Mouse (Mus musculus): ENCODE measurements around the gene Dctn2. TPM values are rescaled to one million over a fixed set of nuclear protein-coding genes. Genes with fewer than 3 reads are reported as not detected.

Dctn2 gene
- polyA plus RNA-seq, 1 experiment = 200 TPM

DNA sequence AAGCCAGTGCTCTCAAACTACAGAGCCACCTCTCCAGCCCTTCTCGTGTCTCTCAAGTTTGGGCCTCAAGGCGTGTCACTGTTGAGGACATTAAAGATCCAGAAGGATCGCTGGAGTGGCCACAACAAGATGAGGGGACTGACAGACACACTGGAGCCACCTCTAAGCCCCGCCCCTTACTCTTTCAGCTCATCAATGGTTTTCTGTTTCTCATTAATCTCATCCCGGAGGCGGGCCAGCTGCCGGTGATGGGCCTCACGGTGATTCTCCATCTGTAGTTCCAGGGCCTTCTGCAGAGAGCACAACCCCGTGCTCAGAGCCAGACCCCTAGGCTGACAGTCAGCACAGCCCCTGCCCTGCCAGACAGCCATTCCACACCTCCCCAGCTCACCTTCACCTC is 29.6 kb upstream of the Dctn2 start:
- 90% methylated on average over 9 of the region's 9 CpGs for WGBS
- TF ChIP-seq CTCF (IDR thresholded peaks at IDR 0.05; ENCODE audit: borderline replicate concordance, control insufficient read depth, extremely low read depth, insufficient read depth, low read length, poor library complexity) (no peak), POLR2A (IDR thresholded peaks at IDR 0.05; ENCODE audit: control insufficient read depth, extremely low read depth, insufficient read depth, low read length, poor library complexity) (no peak)
- Histone ChIP-seq H3K4me1 (replicated peaks; ENCODE audit: control insufficient read depth, insufficient read depth, low read length) (no peaks in the 10 kb centered on the region), H3K27me3 (ENCODE audit: control insufficient read depth, insufficient read depth, low read length) (peaks cover 3% of the 10 kb centered on the region; the same call in 1 of the 2 replicates), H3K36me3 (ENCODE audit: control insufficient read depth, insufficient read depth, low read length) (no peaks in the 10 kb centered on the region), H3K4me3 (ENCODE audit: control insufficient read depth, insufficient read depth, low read length) (no peak overlapping the region), H3K27ac (ENCODE audit: control insufficient read depth, insufficient read depth, low read length) (no peak overlapping the region)
- DNase-seq = no peak

DNA sequence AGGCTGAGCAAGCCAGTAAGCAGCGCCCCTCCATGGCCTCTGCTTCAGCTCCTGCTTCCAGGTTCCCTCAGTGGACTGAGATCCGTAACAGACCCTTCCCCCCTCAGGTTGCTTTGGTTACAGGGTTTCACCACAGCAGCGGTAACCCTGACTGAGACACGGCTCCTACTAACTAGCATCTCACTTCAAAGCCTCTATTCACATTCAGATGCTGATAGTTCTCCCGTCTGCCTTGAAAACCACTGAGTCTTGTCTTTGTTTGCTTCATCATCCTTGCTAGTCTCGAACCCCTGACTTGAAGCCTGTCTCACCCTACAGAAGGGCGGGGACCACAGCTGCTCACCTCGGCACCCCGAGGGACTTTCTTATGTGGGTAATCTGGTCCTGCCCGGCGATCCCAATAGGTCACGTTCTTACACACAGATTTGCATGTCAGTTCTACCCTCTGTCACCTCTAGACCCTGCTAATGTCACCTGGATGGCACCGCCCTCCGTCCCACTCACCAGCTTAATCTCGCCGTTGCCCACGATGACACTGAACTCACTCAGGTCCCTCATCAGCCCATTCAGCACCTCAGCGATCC is 27.8 kb upstream of the Dctn2 start:
- Histone ChIP-seq H3K36me3 (ENCODE audit: control insufficient read depth, insufficient read depth, low read length) (no peaks in the 10 kb centered on the region), H3K27ac (ENCODE audit: control insufficient read depth, insufficient read depth, low read length) (no peak overlapping the region), H3K4me3 (ENCODE audit: control insufficient read depth, insufficient read depth, low read length) (no peak overlapping the region), H3K4me1 (replicated peaks; ENCODE audit: control insufficient read depth, insufficient read depth, low read length) (no peaks in the 10 kb centered on the region), H3K27me3 (ENCODE audit: control insufficient read depth, insufficient read depth, low read length) (peaks cover 3% of the 10 kb centered on the region; the same call in 1 of the 2 replicates)
- TF ChIP-seq POLR2A (IDR thresholded peaks at IDR 0.05; ENCODE audit: control insufficient read depth, extremely low read depth, insufficient read depth, low read length, poor library complexity) (no peak), CTCF (IDR thresholded peaks at IDR 0.05; ENCODE audit: borderline replicate concordance, control insufficient read depth, extremely low read depth, insufficient read depth, low read length, poor library complexity) (no peak)
- no peak for DNase-seq
- 81% methylated on average over 18 of the region's 18 CpGs for WGBS

DNA sequence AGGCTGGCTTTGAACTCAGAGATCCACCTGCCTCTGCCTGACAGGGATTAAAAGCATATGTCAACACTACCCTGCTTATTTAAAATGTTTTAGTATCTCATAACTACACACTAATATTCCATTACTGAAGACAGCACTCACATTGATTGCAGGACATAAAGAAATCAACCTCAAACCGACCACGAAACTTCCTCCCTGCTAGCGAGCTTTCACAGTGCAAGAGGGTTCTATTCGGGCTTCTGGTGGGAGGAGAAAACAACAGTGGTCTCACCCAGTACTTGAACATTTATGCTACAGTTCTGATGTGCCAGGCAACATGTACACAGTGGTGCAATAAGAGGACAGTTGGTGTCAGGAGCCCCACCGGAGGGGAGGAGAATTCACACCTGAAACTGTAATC is 15.4 kb upstream of the Dctn2 start:
- Histone ChIP-seq H3K4me1 (replicated peaks; ENCODE audit: control insufficient read depth, insufficient read depth, low read length) (no peaks in the 10 kb centered on the region), H3K27ac (ENCODE audit: control insufficient read depth, insufficient read depth, low read length) (no peak overlapping the region), H3K27me3 (ENCODE audit: control insufficient read depth, insufficient read depth, low read length) (no peaks in the 10 kb centered on the region; the same call in 1 of the 2 replicates), H3K36me3 (ENCODE audit: control insufficient read depth, insufficient read depth, low read length) (no peaks in the 10 kb centered on the region), H3K4me3 (ENCODE audit: control insufficient read depth, insufficient read depth, low read length) (no peak overlapping the region)
- WGBS = 21% methylated on average over 5 of the region's 5 CpGs
- no peak for DNase-seq
- TF ChIP-seq CTCF (IDR thresholded peaks at IDR 0.05; ENCODE audit: borderline replicate concordance, control insufficient read depth, extremely low read depth, insufficient read depth, low read length, poor library complexity) (no peak), POLR2A (IDR thresholded peaks at IDR 0.05; ENCODE audit: control insufficient read depth, extremely low read depth, insufficient read depth, low read length, poor library complexity) (no peak)

DNA sequence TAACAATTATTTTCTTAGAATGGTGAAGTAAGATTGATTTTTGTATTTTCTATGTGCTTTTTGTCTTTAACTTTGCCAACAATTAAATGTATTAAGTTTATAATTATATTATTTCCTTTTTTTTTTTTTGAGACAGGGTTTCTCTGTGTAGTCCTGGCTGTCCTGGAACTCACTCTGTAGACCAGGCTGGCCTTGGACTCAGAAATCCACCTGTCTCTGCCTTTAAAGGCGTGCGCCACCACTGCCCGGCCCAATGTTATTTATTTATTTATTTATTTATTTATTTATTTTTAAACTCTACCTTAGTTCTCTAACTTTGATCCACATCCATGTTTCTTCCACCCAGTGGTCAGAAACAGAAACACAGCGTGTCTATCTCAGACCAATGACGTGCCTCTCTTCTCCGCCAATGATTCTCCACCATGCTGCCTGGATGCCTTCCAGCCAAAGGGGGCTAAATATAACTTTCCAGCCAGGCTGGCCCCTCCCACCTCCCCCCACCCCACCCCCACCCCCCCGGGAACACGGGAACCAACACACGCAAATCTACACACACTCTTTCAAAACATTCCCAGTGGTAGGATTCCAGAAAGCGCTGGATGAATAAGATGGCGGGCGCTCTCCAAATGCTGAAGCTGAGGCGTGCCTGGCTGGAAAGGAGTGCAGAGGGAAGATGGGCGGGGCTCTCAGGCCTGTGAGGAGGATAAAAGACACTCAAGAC is 10.4 kb upstream of the Dctn2 start:
- no peak overlapping the region for H3K27ac ChIP-seq (ENCODE audit: control insufficient read depth, insufficient read depth, low read length)
- WGBS = 66% methylated on average over 14 of the region's 14 CpGs
- no peaks in the 10 kb centered on the region for H3K36me3 ChIP-seq (ENCODE audit: control insufficient read depth, insufficient read depth, low read length)
- no peak for DNase-seq
- no peaks in the 10 kb centered on the region for H3K4me1 ChIP-seq (replicated peaks; ENCODE audit: control insufficient read depth, insufficient read depth, low read length)
- no peak for TF ChIP-seq POLR2A (IDR thresholded peaks at IDR 0.05; ENCODE audit: control insufficient read depth, extremely low read depth, insufficient read depth, low read length, poor library complexity)
- no peak for TF ChIP-seq CTCF (IDR thresholded peaks at IDR 0.05; ENCODE audit: borderline replicate concordance, control insufficient read depth, extremely low read depth, insufficient read depth, low read length, poor library complexity)
- no peaks in the 10 kb centered on the region; the same call in 1 of the 2 replicates for H3K27me3 ChIP-seq (ENCODE audit: control insufficient read depth, insufficient read depth, low read length)
- H3K4me3 ChIP-seq (ENCODE audit: control insufficient read depth, insufficient read depth, low read length) = no peak overlapping the region

DNA sequence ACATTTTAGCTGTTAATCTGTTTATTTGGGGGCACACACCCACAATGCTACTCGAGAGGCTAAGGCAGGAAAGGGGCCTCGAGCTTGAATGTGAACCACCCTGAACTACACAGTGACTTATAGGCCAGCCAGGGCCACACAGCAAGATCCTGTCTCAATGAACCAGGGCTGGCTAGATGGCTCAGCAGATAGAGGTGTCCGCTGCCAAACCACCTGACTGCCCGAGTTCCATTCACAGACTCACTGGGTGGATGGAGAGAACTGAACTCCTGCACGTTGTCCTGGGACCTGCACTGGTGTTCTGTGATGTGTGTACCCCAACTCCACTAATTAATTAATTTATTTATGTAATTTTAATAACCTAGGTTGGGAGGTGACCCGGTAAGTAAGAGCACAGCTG is 8.4 kb upstream of the Dctn2 start:
- Histone ChIP-seq H3K27ac (ENCODE audit: control insufficient read depth, insufficient read depth, low read length) (no peak overlapping the region), H3K4me3 (ENCODE audit: control insufficient read depth, insufficient read depth, low read length) (no peak overlapping the region), H3K36me3 (ENCODE audit: control insufficient read depth, insufficient read depth, low read length) (no peaks in the 10 kb centered on the region), H3K27me3 (ENCODE audit: control insufficient read depth, insufficient read depth, low read length) (no peaks in the 10 kb centered on the region; the same call in 1 of the 2 replicates), H3K4me1 (replicated peaks; ENCODE audit: control insufficient read depth, insufficient read depth, low read length) (peaks cover 4% of the 10 kb centered on the region)
- DNase-seq = no peak
- WGBS = 74% methylated on average over 6 of the region's 6 CpGs
- no peak for TF ChIP-seq POLR2A (IDR thresholded peaks at IDR 0.05; ENCODE audit: control insufficient read depth, extremely low read depth, insufficient read depth, low read length, poor library complexity)
- no peak for TF ChIP-seq CTCF (IDR thresholded peaks at IDR 0.05; ENCODE audit: borderline replicate concordance, control insufficient read depth, extremely low read depth, insufficient read depth, low read length, poor library complexity)

DNA sequence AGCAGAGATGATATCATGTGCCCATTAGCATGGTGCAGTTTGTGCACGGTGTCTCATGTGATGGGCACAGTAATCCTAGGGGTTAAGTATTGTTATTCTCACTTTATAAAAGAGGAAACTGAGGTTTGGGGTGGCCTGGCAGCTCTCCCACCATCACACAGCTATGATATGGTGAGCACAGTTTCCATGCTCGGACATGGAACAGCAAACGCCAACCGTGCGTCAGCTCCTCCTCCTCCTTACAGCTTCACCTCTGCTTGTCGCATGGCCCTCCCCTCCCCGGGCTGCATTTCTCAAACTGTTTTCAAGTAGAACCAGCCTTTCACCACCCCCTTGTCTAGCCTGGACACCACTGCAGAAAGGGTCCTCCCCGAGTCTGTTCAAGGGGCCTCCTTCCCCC is 7.7 kb upstream of the Dctn2 start:
- H3K27ac ChIP-seq (ENCODE audit: control insufficient read depth, insufficient read depth, low read length) = no peak overlapping the region
- H3K27me3 ChIP-seq (ENCODE audit: control insufficient read depth, insufficient read depth, low read length) = no peaks in the 10 kb centered on the region; the same call in 1 of the 2 replicates
- no peak for TF ChIP-seq POLR2A (IDR thresholded peaks at IDR 0.05; ENCODE audit: control insufficient read depth, extremely low read depth, insufficient read depth, low read length, poor library complexity)
- no peak for TF ChIP-seq CTCF (IDR thresholded peaks at IDR 0.05; ENCODE audit: borderline replicate concordance, control insufficient read depth, extremely low read depth, insufficient read depth, low read length, poor library complexity)
- no peak overlapping the region for H3K4me3 ChIP-seq (ENCODE audit: control insufficient read depth, insufficient read depth, low read length)
- H3K4me1 ChIP-seq (replicated peaks; ENCODE audit: control insufficient read depth, insufficient read depth, low read length) = peaks cover 9% of the 10 kb centered on the region
- 29% methylated on average over 8 of the region's 8 CpGs for WGBS
- no peaks in the 10 kb centered on the region for H3K36me3 ChIP-seq (ENCODE audit: control insufficient read depth, insufficient read depth, low read length)
- no peak for DNase-seq

All from thymus, adult 2 months (tissue).